Comparison of ENCODE assay signal across 45 mouse cellular contexts in genomic region chr8:79284626-79285025, GRCm38 (mm10). TPM values are rescaled to one million over a fixed set of nuclear protein-coding genes. Genes with fewer than 3 reads are reported as not detected.
"Had no signal": no experiment of that assay in that cellular context is flagged by ENCODE, and none has a peak within 500 bp of the region (broad histone marks: within the 10 kb centered on the region; RNA-seq: fewer than 3 reads in every experiment).

No protein-coding gene starts in this region.

- H3K4me3 ChIP-seq: limb, embryonic 10.5 days; limb, embryonic 12.5 days; limb, embryonic 13.5 days; limb, embryonic 15.5 days; liver, embryonic 12.5 days; liver, embryonic 13.5 days; liver, embryonic 15.5 days; lung, embryonic 15.5 days; megakaryocyte, embryonic 14.5 days; midbrain, embryonic 10.5 days; midbrain, embryonic 12.5 days; midbrain, embryonic 13.5 days; midbrain, embryonic 15.5 days; neural tube, embryonic 12.5 days; neural tube, embryonic 13.5 days had no signal

- H3K4me2 ChIP-seq: limb, embryonic 12.5 days; limb, embryonic 13.5 days; limb, embryonic 15.5 days; liver, embryonic 11.5 days; liver, embryonic 12.5 days; liver, embryonic 13.5 days; liver, embryonic 15.5 days; lung, embryonic 14.5 days; lung, embryonic 15.5 days; midbrain, embryonic 11.5 days; midbrain, embryonic 12.5 days; midbrain, embryonic 13.5 days; midbrain, embryonic 15.5 days; neural tube, embryonic 12.5 days; neural tube, embryonic 13.5 days had no signal

- DNase-seq: left cerebral cortex, postnatal 4 days; liver, embryonic 13.5 days; liver, postnatal 0 days; lung, adult 18-20 months; lung, adult 2 months; lung, embryonic 14.5 days; lung, postnatal 10 days; lung, postnatal 14 days; lung, postnatal 36 days; lung, postnatal 4 days; midbrain, embryonic 14.5 days had no signal

- H3K9ac ChIP-seq: limb, embryonic 12.5 days; limb, embryonic 13.5 days; limb, embryonic 15.5 days; liver, embryonic 12.5 days; liver, embryonic 13.5 days; liver, embryonic 14.5 days; liver, embryonic 15.5 days; liver, postnatal 0 days; lung, embryonic 14.5 days; lung, embryonic 15.5 days; midbrain, embryonic 12.5 days; midbrain, embryonic 13.5 days; midbrain, embryonic 15.5 days; neural tube, embryonic 12.5 days; neural tube, embryonic 13.5 days had no signal

- H3K4me1 ChIP-seq: limb, embryonic 10.5 days; limb, embryonic 12.5 days; limb, embryonic 13.5 days; limb, embryonic 15.5 days; liver, embryonic 12.5 days; liver, embryonic 13.5 days; liver, embryonic 15.5 days; lung, embryonic 15.5 days; midbrain, embryonic 10.5 days; midbrain, embryonic 12.5 days; midbrain, embryonic 13.5 days; midbrain, embryonic 15.5 days; neural tube, embryonic 12.5 days; neural tube, embryonic 13.5 days had no signal

- H3K27ac ChIP-seq: limb, embryonic 10.5 days; limb, embryonic 12.5 days; limb, embryonic 13.5 days; limb, embryonic 15.5 days; liver, embryonic 12.5 days; liver, embryonic 13.5 days; liver, embryonic 14.5 days; liver, embryonic 15.5 days; lung, embryonic 15.5 days; macrophage; midbrain, embryonic 10.5 days; midbrain, embryonic 12.5 days; midbrain, embryonic 13.5 days; midbrain, embryonic 15.5 days; neural tube, embryonic 12.5 days; neural tube, embryonic 13.5 days had no signal

- H3K27me3 ChIP-seq: limb, embryonic 12.5 days; limb, embryonic 13.5 days; limb, embryonic 15.5 days; liver, embryonic 12.5 days; liver, embryonic 13.5 days; liver, embryonic 15.5 days; lung, embryonic 15.5 days; megakaryocyte, embryonic 14.5 days; midbrain, embryonic 12.5 days; midbrain, embryonic 13.5 days; midbrain, embryonic 15.5 days; neural tube, embryonic 12.5 days; neural tube, embryonic 13.5 days had no signal

- H3K36me3 ChIP-seq: lung, embryonic 15.5 days had no signal

- H3K9me3 ChIP-seq: limb, embryonic 10.5 days; limb, embryonic 12.5 days; limb, embryonic 13.5 days; limb, embryonic 15.5 days; liver, embryonic 12.5 days; liver, embryonic 13.5 days; liver, embryonic 15.5 days; lung, embryonic 15.5 days; megakaryocyte, embryonic 14.5 days; midbrain, embryonic 10.5 days; midbrain, embryonic 12.5 days; midbrain, embryonic 13.5 days; midbrain, embryonic 15.5 days; neural tube, embryonic 12.5 days; neural tube, embryonic 13.5 days had no signal

RNA-seq across cellular contexts. Expression of gene 1700011L22Rik, which starts 36.3 kb away (rescaled TPM):
- total RNA-seq: left cerebral cortex, adult 8-10 months; left cerebral cortex, postnatal 10 days; left cerebral cortex, postnatal 14 days; left cerebral cortex, postnatal 25 days; left cerebral cortex, postnatal 36 days; left cerebral cortex, postnatal 4 days; megakaryocyte progenitor cell, adult 5-6 weeks; megakaryocyte, adult 5-6 weeks; midbrain, postnatal 0 days; monocyte, adult 5-6 weeks had no signal
- polyA plus RNA-seq: limb, embryonic 10.5 days; limb, embryonic 11.5 days; limb, embryonic 12.5 days; limb, embryonic 14.5 days; limb, embryonic 15.5 days; liver, embryonic 11.5 days; liver, embryonic 12.5 days; liver, embryonic 13.5 days; liver, embryonic 14.5 days; liver, embryonic 15.5 days; liver, embryonic 16.5 days; liver, postnatal 0 days; lung, adult 2 months; lung, embryonic 14.5 days; lung, embryonic 15.5 days; lung, embryonic 16.5 days; lung, postnatal 0 days; macrophage; midbrain, embryonic 10.5 days; midbrain, embryonic 11.5 days; midbrain, embryonic 12.5 days; midbrain, embryonic 13.5 days; midbrain, embryonic 14.5 days; midbrain, embryonic 15.5 days; midbrain, embryonic 16.5 days; midbrain, postnatal 0 days; neural tube, embryonic 11.5 days; neural tube, embryonic 12.5 days; neural tube, embryonic 13.5 days had no signal
